Mouse (Mus musculus): Measurements from ENCODE around the gene Fat1.

Fat1 gene

DNA sequence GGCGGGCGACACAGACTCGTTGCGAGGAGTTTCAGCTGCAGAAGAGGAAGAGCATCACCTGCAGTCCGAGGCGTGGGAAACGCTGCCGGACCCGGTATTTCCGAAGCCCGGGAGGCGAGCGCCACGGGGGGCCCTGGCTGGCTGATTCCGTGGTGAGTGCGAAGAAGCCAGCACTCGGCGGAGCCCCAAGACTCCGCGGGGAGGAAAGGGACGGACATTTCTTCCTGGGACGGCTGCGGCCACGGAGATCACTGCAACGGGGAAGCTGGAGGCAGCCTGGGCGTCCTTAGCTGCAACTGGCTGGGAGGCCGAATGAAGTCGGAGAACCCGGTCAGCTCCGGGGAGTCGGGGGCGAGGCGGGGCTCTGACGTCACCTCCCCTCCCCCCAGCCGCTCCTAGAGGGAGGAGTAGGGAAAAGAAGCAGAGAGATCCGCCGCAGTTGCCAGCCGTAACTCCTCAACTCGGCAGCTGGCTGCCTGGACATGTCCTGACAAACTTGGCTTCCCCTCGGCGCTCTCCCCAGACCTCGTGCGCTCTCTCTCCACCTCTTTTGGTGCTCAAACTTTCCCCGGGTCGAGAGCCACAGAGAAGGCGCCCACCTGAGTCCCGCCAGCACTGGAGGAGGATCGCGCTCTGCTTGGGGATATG, at the start of gene Fat1:
Gene Fat1, plus strand, starts transcription at position 598 of the 648 bp plus-strand sequence.
- DNase-seq (ENCODE audit: low spot score) = no peak

GRCm38 (mm10) chr8:44894626-44895025, 40.6 kb upstream of the Fat1 start:
- no peak for DNase-seq (ENCODE audit: low spot score)

- no peak for DNase-seq (ENCODE audit: low spot score)
Measured at GRCm38 (mm10) chr8:44899575-44899991, 35.7 kb upstream of the Fat1 start.

DNA sequence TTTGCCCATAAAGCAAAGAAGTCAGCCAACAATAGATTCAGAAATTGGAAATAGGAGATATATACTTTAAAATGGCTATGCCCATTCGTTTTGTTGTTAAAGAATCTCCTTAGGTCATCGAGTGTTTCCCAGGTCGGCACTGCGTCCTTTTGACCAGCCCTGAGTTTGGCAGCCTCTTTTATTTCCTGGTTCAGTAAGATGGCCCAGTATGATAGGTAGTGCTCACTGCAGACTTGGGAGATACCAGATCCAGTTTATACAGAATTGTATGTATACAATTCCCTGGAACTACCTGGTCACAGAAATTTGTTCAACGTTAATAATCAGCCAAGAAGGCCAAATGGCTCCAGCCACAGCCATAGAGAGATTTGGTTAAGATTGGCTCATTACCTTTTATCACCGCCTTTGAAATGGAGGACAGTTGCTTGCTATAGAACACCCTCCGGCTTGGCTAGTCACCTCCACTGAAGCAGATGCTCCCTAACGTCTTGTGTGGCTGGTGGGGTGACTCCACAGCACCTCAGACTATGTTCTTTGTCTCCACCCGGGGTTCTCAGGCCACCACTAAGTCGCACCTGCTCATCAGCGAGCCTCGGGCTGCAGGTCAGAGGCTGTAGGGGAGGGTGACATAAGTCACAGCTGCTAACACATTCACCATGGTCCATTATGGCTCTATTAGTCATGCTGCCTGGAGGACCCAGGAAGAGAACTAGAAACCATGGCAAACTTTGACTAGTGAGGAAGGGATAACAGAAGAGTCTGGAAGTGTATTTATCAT, 23.9 kb upstream of the Fat1 start:
- DNase-seq (ENCODE audit: low spot score) = no peak

GRCm38 (mm10) chr8:44919487-44920082, 15.7 kb upstream of the Fat1 start:
- DNase-seq (ENCODE audit: low spot score) = no peak

DNA sequence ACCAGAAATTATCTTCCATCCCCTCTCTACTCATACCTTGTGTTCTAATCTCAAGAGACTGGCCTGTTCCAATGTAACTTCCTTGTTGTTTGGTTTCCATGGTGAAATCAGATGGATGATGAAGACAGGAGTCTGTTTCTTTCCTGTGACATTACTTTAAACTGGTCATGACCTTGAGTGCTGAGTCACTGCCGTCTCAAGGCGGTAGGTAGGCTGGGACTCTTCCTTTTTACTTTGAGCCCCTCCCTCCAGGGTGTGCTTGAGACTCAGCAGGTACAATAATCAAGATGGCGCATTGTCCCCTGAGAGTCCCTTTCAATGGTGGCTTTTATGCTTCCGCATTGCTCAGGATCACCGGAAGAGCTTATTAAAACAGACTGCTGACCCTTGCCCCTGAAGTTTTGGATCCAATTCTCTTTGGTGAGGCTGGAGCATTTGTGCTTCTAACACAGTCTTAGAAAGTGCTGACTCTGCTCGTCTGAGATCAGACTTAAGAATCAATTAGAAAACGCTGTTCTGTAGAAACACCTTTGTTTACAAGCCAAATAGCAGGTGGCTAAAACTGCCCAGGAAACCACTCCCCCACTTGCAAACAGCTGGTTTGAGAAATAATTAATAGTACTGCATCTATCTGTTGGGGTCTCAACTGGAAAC, 14.7 kb upstream of the Fat1 start:
- no peak for DNase-seq (ENCODE audit: low spot score)

DNA sequence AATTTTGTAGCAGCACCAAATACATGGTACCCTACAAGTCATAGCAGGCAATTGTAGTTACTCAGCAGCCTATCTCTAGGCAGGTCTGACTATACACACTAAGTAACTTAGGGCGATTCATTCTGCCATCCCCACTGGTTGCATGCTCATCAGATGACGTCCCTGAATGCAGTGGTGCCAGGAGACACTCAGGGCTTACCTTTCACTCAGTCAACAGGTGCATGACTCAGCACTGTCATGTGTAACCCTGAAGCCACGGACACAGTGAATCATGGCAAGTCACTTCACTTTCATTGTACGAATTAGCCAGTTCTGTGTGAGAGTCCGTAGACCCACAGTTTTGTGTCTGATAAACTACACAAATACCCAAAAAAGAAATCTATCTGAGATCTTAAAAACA, 10.3 kb upstream of the Fat1 start:
- DNase-seq (ENCODE audit: low spot score) = no peak

DNA sequence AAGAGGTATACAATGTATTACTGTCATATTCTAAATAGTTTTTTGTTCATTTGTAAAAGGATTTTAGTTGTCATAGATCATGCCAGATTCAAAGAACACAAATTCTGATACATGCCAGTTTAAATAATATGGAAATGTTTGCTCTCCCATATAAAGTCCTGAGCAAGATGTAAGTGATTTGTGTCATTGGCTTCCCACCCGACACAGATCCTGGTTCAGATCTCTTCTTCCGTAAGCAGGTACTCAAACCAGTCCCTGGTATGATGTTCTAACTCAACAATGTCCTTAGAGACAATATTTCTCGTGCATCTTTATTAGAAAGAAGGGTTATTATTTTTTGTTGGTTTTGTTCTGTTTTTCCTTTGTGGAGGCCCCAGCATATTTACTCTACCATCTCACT, 5.2 kb upstream of the Fat1 start:
- DNase-seq (ENCODE audit: low spot score) = no peak

DNA sequence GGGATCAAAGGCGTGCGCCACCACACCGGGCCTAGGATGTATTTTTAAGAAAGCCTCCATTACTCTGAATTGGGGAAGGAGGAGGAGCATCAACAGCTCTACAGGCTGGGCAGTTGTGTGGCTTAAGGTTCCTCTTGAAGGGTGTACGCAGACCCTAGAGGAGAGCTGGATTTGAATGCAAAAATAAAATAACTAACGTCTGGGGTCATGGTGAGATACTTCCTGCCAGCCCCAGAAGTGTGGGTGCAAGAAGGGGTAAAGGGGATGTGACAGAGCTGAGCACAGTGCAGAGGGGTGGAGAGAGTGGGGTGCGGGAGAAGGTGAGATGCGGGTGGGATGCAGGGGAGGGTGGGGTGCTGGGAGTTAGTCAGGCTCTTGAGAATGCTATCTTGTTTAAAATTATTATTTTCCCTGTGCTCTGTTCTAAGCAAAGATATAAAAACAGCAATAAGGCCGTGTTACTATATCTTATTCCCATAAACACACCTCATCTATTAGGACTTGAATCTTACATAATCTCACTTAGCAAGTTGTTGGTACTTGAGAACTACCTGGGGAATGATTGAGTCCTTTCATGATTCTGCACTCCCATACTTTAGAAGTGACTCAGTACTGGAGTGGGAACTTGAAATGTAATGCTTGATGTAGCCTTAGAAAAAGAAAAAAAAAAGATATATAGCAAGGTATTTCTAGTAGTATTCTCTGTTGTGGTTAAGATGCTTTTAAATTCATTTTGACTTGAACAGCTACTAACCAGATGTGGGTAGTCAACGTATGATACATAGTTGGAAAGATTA, 2.5 kb upstream of the Fat1 start:
- DNase-seq (ENCODE audit: low spot score) = no peak

DNA sequence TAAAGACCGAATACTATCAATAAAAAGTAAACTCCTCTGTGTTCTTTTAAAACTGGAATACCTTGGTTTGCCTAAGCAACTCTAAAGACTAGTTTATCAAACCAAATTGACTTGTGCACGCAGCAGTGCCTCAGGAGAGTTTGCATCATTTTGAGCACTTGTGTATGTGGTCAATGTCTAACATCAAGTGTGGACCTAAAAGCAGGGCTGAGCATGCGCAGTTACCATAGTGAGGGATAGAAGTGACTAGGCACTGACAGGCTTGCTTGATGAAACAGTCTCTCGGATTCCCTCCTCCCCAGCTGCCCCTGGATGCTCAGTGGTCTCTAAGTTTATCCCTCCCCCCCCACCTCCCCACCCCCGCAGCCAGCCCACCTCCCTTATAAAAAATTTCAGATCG, 1.8 kb upstream of the Fat1 start:
- DNase-seq (ENCODE audit: low spot score) = no peak

- no peak for DNase-seq (ENCODE audit: low spot score)
Measured at GRCm38 (mm10) chr8:44934416-44934815, 831 bp upstream of the Fat1 start.

DNA sequence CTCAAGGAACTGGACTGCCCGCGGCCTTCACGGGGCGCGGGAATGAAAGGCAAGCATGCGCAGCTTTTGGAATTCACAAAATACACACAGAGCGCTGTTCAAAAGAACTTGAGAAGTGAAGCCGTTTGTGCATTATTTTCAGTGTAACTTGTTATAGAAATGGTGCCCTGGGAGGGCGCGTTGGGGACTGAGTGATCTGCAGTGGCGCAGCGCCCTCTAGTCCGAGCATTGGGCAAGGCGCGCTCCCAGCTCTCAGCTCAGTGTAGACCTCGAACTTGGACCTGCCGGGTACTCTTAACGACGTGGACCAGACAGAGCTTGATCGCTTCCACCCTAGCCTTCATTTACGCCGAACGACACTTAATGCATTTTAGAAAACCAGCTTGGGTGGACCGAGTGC, 494 bp downstream of the Fat1 start:
- peak; percentile 1 for DNase-seq (ENCODE audit: low spot score)

DNA sequence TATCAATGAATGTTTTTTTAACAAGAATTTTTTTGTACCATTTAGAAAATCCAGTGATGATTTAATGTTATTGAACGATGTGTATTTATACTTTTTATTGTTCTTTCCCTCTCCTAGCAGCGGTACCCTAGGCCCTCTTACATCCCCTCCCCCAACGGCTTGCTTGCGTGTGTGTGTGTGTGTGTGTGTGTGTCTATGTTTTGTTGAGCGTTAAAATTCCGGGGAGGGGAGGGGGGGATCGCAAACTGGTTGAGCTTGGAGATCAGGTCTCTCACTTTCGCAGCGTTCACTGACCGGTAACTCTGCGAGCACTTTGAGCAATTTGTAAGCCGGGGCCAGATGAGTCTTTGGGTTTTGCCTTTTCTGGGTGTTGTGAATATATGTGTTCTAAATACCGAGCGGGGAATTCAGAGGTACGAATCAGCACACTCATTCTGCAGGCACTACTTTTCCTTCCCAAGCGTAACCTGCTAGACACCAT, 1.3 kb downstream of the Fat1 start:
- no peak for DNase-seq (ENCODE audit: low spot score)

DNA sequence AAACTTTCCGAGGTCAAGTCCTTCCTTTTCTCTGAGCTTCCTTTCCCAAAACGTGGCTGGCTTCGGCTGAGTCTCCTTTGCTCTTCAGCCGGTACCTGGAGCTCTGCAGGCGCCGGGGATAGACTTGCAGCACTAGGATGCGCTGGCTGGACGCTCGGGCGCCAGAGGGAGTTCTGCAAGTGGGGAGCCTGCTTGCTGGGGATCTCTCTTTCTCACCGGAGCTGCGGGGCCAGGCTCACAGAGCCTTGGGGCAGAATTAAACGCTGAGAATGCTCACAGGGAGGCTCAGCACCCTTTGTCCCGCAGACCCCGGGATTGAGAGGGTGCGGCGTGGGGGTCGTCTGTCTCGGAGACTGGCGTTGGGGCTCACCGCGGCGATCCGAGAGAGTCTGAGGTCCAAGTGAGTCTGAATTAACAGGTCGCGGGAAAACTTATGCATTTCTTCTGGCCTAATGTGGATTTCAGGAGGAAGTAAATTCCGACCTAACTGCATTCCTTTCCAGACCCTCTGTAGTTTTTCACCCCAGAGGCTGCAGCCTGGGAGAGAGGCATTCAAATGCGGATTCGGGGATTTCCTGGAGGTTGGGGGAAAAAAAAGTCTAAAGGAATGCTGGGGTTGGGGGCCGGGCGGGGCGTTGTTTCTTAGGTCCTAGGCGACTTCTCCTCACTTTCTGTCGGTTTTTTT, 2.0 kb downstream of the Fat1 start:
- DNase-seq (ENCODE audit: low spot score) = no peak

- DNase-seq (ENCODE audit: low spot score) = no peak
Measured at GRCm38 (mm10) chr8:44937905-44938642, 2.8 kb downstream of the Fat1 start.

GRCm38 (mm10) chr8:44938643-44938979, 3.4 kb downstream of the Fat1 start:
- DNase-seq (ENCODE audit: low spot score) = no peak

- DNase-seq (ENCODE audit: low spot score) = no peak
Measured at GRCm38 (mm10) chr8:44945577-44945976, 10.3 kb downstream of the Fat1 start.

- no peak for DNase-seq (ENCODE audit: low spot score)
Measured at GRCm38 (mm10) chr8:44948597-44948996, 13.3 kb downstream of the Fat1 start.

GRCm38 (mm10) chr8:44960455-44960854, 25.2 kb downstream of the Fat1 start:
- no peak for DNase-seq (ENCODE audit: low spot score)

- DNase-seq (ENCODE audit: low spot score) = no peak
Measured at GRCm38 (mm10) chr8:44960906-44961305, 25.7 kb downstream of the Fat1 start.

- no peak for DNase-seq (ENCODE audit: low spot score)
Measured at GRCm38 (mm10) chr8:44961492-44961891, 26.2 kb downstream of the Fat1 start.
